Mouse (Mus musculus) ES-E14 (cell line): Measurements from ENCODE around the gene Hist1h1a. TPM values are rescaled to one million over a fixed set of nuclear protein-coding genes. Genes with fewer than 3 reads are reported as not detected.

Experiments used
- DNase-seq: peaks from one replicate; pipeline ENCODE4 v3.0.0-alpha.2; 2013; ENCODE audit warnings: low read depth, low spot score
- H3K27ac ChIP-seq: 2 replicates; pipeline ENCODE4 v1.5.1; 2012; ENCODE audit warnings: low read depth, mild to moderate bottlenecking, low read length, moderate library complexity, mixed read lengths; ENCODE audit not compliant: poor library complexity, insufficient read depth, severe bottlenecking
- H3K36me3 ChIP-seq: 2 replicates; pipeline ENCODE4 v1.6.1; 2012; ENCODE audit warnings: mild to moderate bottlenecking, low read length, moderate library complexity, mixed read lengths; ENCODE audit not compliant: control insufficient read depth, poor library complexity, insufficient read depth, severe bottlenecking
- H3K4me1 ChIP-seq, 2 experiments: fragments of 150-350 bp in 1 of 2; sonication (generic) in 1 of 2; 2 replicates each; pipeline ENCODE4 v1.6.1; 2012; ENCODE audit warnings: low read length in 2 of 2, mild to moderate bottlenecking in 1 of 2, mixed read lengths in 1 of 2; ENCODE audit not compliant: control insufficient read depth in 2 of 2, insufficient read depth in 2 of 2, poor library complexity in 1 of 2
- H3K4me3 ChIP-seq, 2 experiments: fragments of 150-350 bp in 1 of 2; sonication (generic) in 1 of 2; 2 replicates each; pipeline ENCODE4 v1.5.1; 2012; ENCODE audit warnings: low read length in 2 of 2, low read depth in 1 of 2, mild to moderate bottlenecking in 1 of 2, mixed read lengths in 1 of 2; ENCODE audit not compliant: insufficient read depth in 1 of 2, poor library complexity in 1 of 2, severe bottlenecking in 1 of 2
- H3K9ac ChIP-seq: 2 replicates; pipeline ENCODE4 v1.6.1; 2012; ENCODE audit warnings: low read depth, mild to moderate bottlenecking, low read length, mixed read lengths; ENCODE audit not compliant: poor library complexity, insufficient read depth, severe bottlenecking
- H3K9me3 ChIP-seq: fragments of 150-350 bp; sonication (generic); 2 replicates; pipeline ENCODE4 v1.6.1; 2012; ENCODE audit warnings: low read depth, mild to moderate bottlenecking, low read length; ENCODE audit not compliant: control insufficient read depth, insufficient read depth
- CHD2 ChIP-seq: IDR thresholded peaks from 2 replicates; pipeline ENCODE4 v1.6.1; 2014; ENCODE audit warnings: mild to moderate bottlenecking, low read depth, low read length, inconsistent platforms
- HCFC1 ChIP-seq: IDR thresholded peaks from 2 replicates; pipeline ENCODE4 v1.6.1; 2012; ENCODE audit warnings: low read length, inconsistent platforms, borderline replicate concordance; ENCODE audit not compliant: insufficient read depth
- MAFK ChIP-seq: IDR thresholded peaks from 2 replicates; pipeline ENCODE4 v1.6.1; 2014; ENCODE audit warnings: mild to moderate bottlenecking, low read depth, low read length, inconsistent platforms; ENCODE audit not compliant: insufficient read depth
- ZC3H11A ChIP-seq: IDR thresholded peaks from 2 replicates; pipeline ENCODE4 v1.6.1; 2012; ENCODE audit warnings: low read depth, mild to moderate bottlenecking, inconsistent platforms, low read length, borderline replicate concordance
- ZNF384 ChIP-seq: IDR thresholded peaks from 2 replicates; pipeline ENCODE4 v1.6.1; 2012; ENCODE audit warnings: low read depth, low read length, inconsistent platforms
- in situ Hi-C, 2 experiments: fragments of 600-800 bp; cut with MboI; formaldehyde crosslinking; loops; one replicate each; pipeline ENCODE4 v1.15.1; 2025; ENCODE audit warnings: low sequenced_read_pairs in 2 of 2, inconsistent platforms in 1 of 2; ENCODE audit not compliant: unreplicated experiment in 2 of 2
- total RNA-seq: library from RNA; depleted of rRNA; stranded (reverse); fragments of 300-350 nt; gene quantifications from 2 replicates; pipeline ENCODE4 v1.2.3, GENCODE M21; 2012

Gene Hist1h1a
- total RNA-seq, 1 experiment: 1,468 TPM

- Histone ChIP-seq H3K36me3 (no peaks in the 10 kb centered on the region), H3K4me3 (no peak overlapping the region), H3K9me3 (no peaks in the 10 kb centered on the region), H3K27ac (no peak overlapping the region), H3K4me1 (0 out of 4 replicates have a peak, but pooled peaks cover 0 to 2% of the 10 kb centered on the region in 2 experiments), H3K9ac (no peak overlapping the region)
- in situ Hi-C loops: no loop called here
- TF ChIP-seq ZC3H11A (no peak), MAFK (no peak), ZNF384 (no peak)
- DNase-seq: no peak
Observed at GRCm38 (mm10) chr13:23729706-23730105, 33.8 kb upstream of the Hist1h1a start.

- Histone ChIP-seq H3K36me3 (no peaks in the 10 kb centered on the region), H3K4me1 (0 out of 4 replicates have a peak, but pooled peaks cover 0 to 2% of the 10 kb centered on the region in 2 experiments), H3K4me3 (no peak overlapping the region), H3K9ac (no peak overlapping the region), H3K27ac (no peak overlapping the region), H3K9me3 (no peaks in the 10 kb centered on the region)
- no peak for DNase-seq
- TF ChIP-seq MAFK (no peak), HCFC1 (no peak), CHD2 (no peak), ZC3H11A (no peak), ZNF384 (no peak)
- in situ Hi-C loops: no loop called here
Observed at GRCm38 (mm10) chr13:23730479-23730878, 33.0 kb upstream of the Hist1h1a start.

DNA sequence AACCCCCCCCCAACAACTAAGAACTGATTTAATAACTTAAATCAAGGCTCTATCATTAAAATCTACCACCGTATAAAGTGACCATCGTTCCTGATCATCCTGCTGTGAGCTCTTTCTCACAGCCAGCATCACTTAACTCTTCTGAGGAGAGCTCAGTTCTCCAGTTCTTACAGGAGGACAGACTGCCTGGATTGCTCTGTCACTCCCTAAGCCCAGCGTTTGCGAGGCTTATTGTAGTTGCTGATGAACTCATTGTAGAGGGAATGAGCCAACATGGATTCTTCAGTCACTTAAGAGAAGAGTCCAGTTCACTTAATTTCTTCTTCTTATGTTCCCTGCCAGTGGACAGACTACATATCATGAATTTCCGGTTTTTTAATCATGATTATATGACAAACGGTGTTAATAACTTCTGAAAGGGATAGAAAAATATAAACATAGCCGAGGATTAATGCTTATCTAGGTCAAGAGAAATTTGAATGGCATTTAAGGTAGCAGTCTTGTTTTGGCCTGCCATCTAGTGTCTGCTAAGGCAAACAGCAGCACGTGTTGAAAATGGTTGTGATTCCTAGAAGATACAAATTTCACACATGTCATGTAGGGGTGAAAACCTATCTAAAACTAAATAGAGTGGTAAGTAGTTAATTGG, 31.2 kb upstream of the Hist1h1a start:
- in situ Hi-C loops: no loop called here
- no peak for DNase-seq
- Histone ChIP-seq H3K4me1 (0 out of 4 replicates have a peak, but pooled peaks cover 0 to 2% of the 10 kb centered on the region in 2 experiments), H3K4me3 (no peak overlapping the region), H3K27ac (no peak overlapping the region), H3K9ac (no peak overlapping the region), H3K9me3 (no peaks in the 10 kb centered on the region), H3K36me3 (no peaks in the 10 kb centered on the region)
- TF ChIP-seq HCFC1: no peak
- TF ChIP-seq MAFK: no peak
- peak; percentile 33; the same call in 1 of the 2 replicates for TF ChIP-seq ZC3H11A

DNA sequence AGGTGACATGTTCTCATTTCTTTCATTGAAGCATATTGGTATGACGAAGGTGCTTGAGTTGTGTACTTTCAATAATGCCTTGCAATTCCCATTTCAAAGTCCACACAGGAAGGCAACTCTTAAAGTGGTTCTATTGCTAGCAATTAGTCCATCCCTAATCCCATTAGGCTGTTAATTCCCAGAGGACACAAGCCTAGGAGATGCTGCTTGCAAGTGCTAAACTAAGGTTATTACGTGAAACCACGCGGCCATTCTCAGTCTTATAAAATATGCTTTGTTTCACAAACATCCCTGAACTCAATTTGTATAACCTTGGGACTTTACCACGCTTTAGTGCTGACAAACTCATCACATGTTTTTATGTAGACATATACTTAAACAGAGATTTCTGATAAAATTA, 26.4 kb upstream of the Hist1h1a start:
- H3K4me1 ChIP-seq: peaks cover 0 to 4% of the 10 kb centered on the region in 2 experiments; a peak in 1 of 4 replicates
- H3K36me3 ChIP-seq: no peaks in the 10 kb centered on the region
- no peak overlapping the region for H3K27ac ChIP-seq
- no peak for DNase-seq
- in situ Hi-C loops: no loop called here
- no peaks in the 10 kb centered on the region for H3K9me3 ChIP-seq
- no peak overlapping the region for H3K4me3 ChIP-seq
- TF ChIP-seq ZC3H11A (no peak), ZNF384 (no peak), MAFK (no peak), HCFC1 (no peak), CHD2 (no peak)
- no peak overlapping the region for H3K9ac ChIP-seq

GRCm38 (mm10) chr13:23738041-23738440, 25.4 kb upstream of the Hist1h1a start:
- TF ChIP-seq MAFK (no peak), CHD2 (no peak)
- Histone ChIP-seq H3K9ac (peak overlapping the region; percentile 91; the same call in 1 of the 2 replicates), H3K4me1 (peaks cover 0 to 3% of the 10 kb centered on the region in 2 experiments; a peak in 2 of 4 replicates), H3K4me3 (peak overlapping the region in 1 of 2 experiments; percentile 32; a peak in 2 of 4 replicates), H3K27ac (no peak overlapping the region; the same call in 1 of the 2 replicates), H3K9me3 (no peaks in the 10 kb centered on the region), H3K36me3 (no peaks in the 10 kb centered on the region)
- in situ Hi-C loops: no loop called here
- no peak for DNase-seq
